Mouse (Mus musculus): ENCODE measurements around the gene Afap1l2. TPM values are rescaled to one million over a fixed set of nuclear protein-coding genes. Genes with fewer than 3 reads are reported as not detected.

The Afap1l2 gene
- total and polyA plus RNA-seq, 2 experiments from 2014 or later: 12.3 to 20.8 TPM

GRCm38 (mm10) chr19:57026501-57026900 is 18.5 kb upstream of the Afap1l2 start:
- Histone ChIP-seq H3K4me1 (ENCODE audit: insufficient read depth, low read length) (no peaks in the 10 kb centered on the region), H3K9me3 (ENCODE audit: low read length) (no peaks in the 10 kb centered on the region), H3K36me3 (ENCODE audit: insufficient read depth, low read length) (no peaks in the 10 kb centered on the region), H3K27me3 (ENCODE audit: insufficient read depth, low read length) (no peaks in the 10 kb centered on the region), H3K27ac (no peak overlapping the region), H3K4me3 (ENCODE audit: low read length) (no peak overlapping the region), H3K4me2 (ENCODE audit: low read depth, low read length) (no peak overlapping the region), H3K9ac (replicated peaks; ENCODE audit: low read length) (no peak overlapping the region)
- no peak for TF ChIP-seq CTCF (IDR thresholded peaks at IDR 0.05; ENCODE audit: low read depth)
- no peak for ATAC-seq
- no peak for DNase-seq (ENCODE audit: low spot score)
- WGBS: 77% methylated on average over 4 of the region's 4 CpGs

DNA sequence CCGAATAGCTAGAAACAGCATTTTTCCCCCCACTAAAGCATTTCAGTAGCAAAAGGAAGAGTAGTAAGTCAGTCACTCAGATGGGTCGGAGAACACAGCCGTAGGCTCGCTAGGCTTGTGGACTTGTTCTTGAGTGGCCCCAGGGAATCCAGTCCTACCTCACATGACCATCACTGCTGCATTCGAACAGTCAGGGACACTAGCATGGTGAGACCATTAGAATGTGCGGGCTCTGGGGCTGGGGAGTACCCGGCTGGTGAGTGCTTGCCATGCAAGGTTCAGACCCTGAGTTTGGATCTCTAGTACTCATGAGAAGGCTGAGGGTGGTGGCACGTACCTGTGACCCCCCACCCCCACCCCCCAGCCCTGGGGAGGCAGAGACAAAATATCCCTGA is 9.8 kb upstream of the Afap1l2 start:
- Histone ChIP-seq H3K36me3 (ENCODE audit: insufficient read depth, low read length) (no peaks in the 10 kb centered on the region), H3K9ac (replicated peaks; ENCODE audit: low read length) (no peak overlapping the region), H3K27me3 (ENCODE audit: insufficient read depth, low read length) (no peaks in the 10 kb centered on the region), H3K27ac (peak overlapping the region; percentile 32; the same call in 1 of the 2 replicates), H3K4me1 (ENCODE audit: insufficient read depth, low read length) (0 out of 2 replicates have a peak, but pooled peaks cover 8% of the 10 kb centered on the region), H3K9me3 (ENCODE audit: low read length) (no peaks in the 10 kb centered on the region), H3K4me2 (ENCODE audit: low read depth, low read length) (0 out of 2 replicates have a peak overlapping the region, but pooled peaks have one; percentile 16), H3K4me3 (ENCODE audit: low read length) (no peak overlapping the region)
- WGBS: 71% methylated on average over 8 of the region's 8 CpGs
- TF ChIP-seq CTCF (IDR thresholded peaks at IDR 0.05; ENCODE audit: low read depth): no peak
- DNase-seq (ENCODE audit: low spot score) (no peak), ATAC-seq (no peak)

DNA sequence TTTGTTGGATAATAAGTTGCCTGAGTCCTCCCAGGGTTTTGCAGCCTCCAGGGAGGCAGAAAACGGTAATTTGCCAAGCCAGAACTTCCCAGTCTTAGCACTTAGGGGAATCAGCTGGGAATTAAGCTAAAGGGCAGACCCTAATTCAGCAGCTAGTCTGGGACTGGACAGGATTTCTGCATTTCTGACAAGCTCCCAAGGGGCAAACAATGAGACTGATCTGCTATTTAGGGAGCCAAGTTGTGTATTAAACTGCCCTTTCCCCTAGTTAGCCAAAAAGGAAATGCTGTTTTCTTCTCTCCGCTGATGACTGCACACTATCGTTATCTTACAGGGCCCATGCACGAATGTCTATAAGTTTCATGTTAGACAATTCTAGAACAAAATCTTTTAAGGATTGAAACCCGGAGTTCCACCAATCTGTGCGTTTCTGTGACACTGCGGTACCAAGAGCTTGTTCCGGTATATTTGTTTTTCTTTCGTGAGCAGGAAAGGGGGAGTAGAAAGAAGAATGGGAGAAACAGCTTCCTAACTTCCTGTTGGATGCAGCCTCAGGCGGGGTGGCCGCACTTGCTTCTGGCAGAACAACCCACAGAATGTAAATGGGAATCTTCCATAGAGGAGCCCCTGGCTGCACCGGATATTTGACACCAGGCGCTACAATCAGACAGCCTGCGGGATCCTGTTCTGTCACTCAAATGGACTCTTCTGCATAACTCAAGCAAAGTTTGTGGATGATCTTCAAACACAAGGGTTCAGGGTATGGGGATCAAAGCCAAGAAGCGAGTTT is 9.2 kb upstream of the Afap1l2 start:
- 0 out of 2 replicates have a peak, but pooled peaks cover 8% of the 10 kb centered on the region for H3K4me1 ChIP-seq (ENCODE audit: insufficient read depth, low read length)
- 30% methylated on average over 15 of the region's 15 CpGs for WGBS
- no peak overlapping the region for H3K9ac ChIP-seq (replicated peaks; ENCODE audit: low read length)
- no peak overlapping the region for H3K4me3 ChIP-seq (ENCODE audit: low read length)
- H3K36me3 ChIP-seq (ENCODE audit: insufficient read depth, low read length): no peaks in the 10 kb centered on the region
- DNase-seq (ENCODE audit: low spot score) (no peak), ATAC-seq (peak; percentile 68)
- H3K9me3 ChIP-seq (ENCODE audit: low read length): no peaks in the 10 kb centered on the region
- H3K4me2 ChIP-seq (ENCODE audit: low read depth, low read length): peak overlapping the region; percentile 16; the same call in 1 of the 2 replicates
- H3K27me3 ChIP-seq (ENCODE audit: insufficient read depth, low read length): no peaks in the 10 kb centered on the region
- no peak for TF ChIP-seq CTCF (IDR thresholded peaks at IDR 0.05; ENCODE audit: low read depth)
- peak overlapping the region; percentile 32 for H3K27ac ChIP-seq

DNA sequence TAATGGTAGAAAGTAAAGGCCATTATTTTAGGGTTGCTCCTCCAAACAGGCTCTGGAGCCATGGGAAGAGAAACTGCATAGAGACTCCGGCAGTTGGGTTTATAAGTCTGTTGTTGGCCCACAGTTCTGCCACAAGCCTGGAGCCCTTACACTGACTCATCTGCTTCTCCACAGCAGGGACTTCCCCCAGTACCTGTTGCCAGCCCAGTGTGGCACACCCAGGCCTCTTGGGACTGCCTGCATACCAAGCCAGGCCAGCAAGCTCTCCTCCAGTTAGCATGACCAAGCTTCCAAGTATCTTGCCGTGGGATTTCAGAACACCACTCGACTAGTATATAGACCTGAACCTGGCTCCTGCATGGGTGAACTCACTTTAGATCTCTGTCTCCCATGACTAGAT is 6.8 kb upstream of the Afap1l2 start:
- no peak overlapping the region for H3K9ac ChIP-seq (replicated peaks; ENCODE audit: low read length)
- WGBS: 92% methylated on average over 3 of the region's 3 CpGs
- no peaks in the 10 kb centered on the region for H3K36me3 ChIP-seq (ENCODE audit: insufficient read depth, low read length)
- no peak overlapping the region for H3K4me3 ChIP-seq (ENCODE audit: low read length)
- no peaks in the 10 kb centered on the region for H3K9me3 ChIP-seq (ENCODE audit: low read length)
- TF ChIP-seq CTCF (IDR thresholded peaks at IDR 0.05; ENCODE audit: low read depth): no peak
- no peak overlapping the region for H3K4me2 ChIP-seq (ENCODE audit: low read depth, low read length)
- H3K27me3 ChIP-seq (ENCODE audit: insufficient read depth, low read length): no peaks in the 10 kb centered on the region
- no peak for ATAC-seq
- DNase-seq (ENCODE audit: low spot score): no peak
- H3K4me1 ChIP-seq (ENCODE audit: insufficient read depth, low read length): peaks cover 12% of the 10 kb centered on the region; the same call in 1 of the 2 replicates
- H3K27ac ChIP-seq: no peak overlapping the region

DNA sequence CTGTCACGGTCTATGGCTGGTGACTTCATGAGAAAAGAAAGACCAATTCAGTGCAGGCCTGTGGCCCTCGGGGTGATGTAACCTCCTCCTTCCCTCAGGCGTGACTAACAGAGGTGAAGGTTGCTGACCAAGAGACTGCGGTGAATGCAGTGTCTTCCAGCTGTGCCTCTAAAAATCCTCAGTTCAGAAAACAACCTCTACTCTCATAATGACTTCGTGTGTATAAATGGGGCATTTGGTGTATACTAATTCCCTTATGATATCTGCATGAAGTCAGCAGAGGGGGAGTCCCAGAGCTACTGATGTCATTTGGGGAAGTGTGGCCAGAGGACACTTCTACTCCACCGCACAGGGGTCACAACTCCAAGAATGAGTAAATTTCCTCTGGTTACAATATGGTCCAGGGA is 5.2 kb upstream of the Afap1l2 start:
- Histone ChIP-seq H3K27me3 (ENCODE audit: insufficient read depth, low read length) (peaks cover 4% of the 10 kb centered on the region), H3K27ac (no peak overlapping the region), H3K9me3 (ENCODE audit: low read length) (no peaks in the 10 kb centered on the region), H3K4me1 (ENCODE audit: insufficient read depth, low read length) (peaks cover 14% of the 10 kb centered on the region; the same call in 1 of the 2 replicates), H3K36me3 (ENCODE audit: insufficient read depth, low read length) (no peaks in the 10 kb centered on the region), H3K9ac (replicated peaks; ENCODE audit: low read length) (no peak overlapping the region), H3K4me2 (ENCODE audit: low read depth, low read length) (no peak overlapping the region), H3K4me3 (ENCODE audit: low read length) (no peak overlapping the region)
- DNase-seq (ENCODE audit: low spot score) (no peak), ATAC-seq (no peak)
- 42% methylated on average over 6 of the region's 6 CpGs for WGBS
- no peak for TF ChIP-seq CTCF (IDR thresholded peaks at IDR 0.05; ENCODE audit: low read depth)

DNA sequence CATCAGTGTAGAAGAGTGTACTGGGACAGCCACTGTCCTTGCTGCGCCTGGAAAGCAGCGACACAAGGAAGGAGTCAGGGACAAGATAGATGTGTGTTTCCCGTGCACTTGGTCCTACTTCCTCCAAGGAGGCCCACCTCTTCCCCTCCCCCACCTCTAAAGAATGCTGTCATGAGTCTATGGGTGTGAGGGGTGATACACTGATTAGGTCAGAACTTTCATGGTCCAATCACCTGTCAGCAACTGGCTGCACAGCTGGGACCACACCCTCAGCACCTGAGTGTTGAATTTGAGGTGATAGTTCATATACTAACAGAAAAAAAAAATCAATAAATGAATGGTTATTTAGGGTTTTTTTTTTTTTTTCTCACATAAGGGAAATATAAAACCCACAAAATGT is 4.0 kb upstream of the Afap1l2 start:
- Histone ChIP-seq H3K27me3 (ENCODE audit: insufficient read depth, low read length) (peaks cover 12% of the 10 kb centered on the region), H3K4me2 (ENCODE audit: low read depth, low read length) (no peak overlapping the region), H3K4me1 (ENCODE audit: insufficient read depth, low read length) (peaks cover 24% of the 10 kb centered on the region), H3K36me3 (ENCODE audit: insufficient read depth, low read length) (no peaks in the 10 kb centered on the region), H3K9me3 (ENCODE audit: low read length) (no peaks in the 10 kb centered on the region), H3K9ac (replicated peaks; ENCODE audit: low read length) (no peak overlapping the region), H3K4me3 (ENCODE audit: low read length) (no peak overlapping the region), H3K27ac (no peak overlapping the region)
- WGBS: 74% methylated on average over 3 of the region's 3 CpGs
- ATAC-seq (no peak), DNase-seq (ENCODE audit: low spot score) (no peak)
- TF ChIP-seq CTCF (IDR thresholded peaks at IDR 0.05; ENCODE audit: low read depth): no peak

DNA sequence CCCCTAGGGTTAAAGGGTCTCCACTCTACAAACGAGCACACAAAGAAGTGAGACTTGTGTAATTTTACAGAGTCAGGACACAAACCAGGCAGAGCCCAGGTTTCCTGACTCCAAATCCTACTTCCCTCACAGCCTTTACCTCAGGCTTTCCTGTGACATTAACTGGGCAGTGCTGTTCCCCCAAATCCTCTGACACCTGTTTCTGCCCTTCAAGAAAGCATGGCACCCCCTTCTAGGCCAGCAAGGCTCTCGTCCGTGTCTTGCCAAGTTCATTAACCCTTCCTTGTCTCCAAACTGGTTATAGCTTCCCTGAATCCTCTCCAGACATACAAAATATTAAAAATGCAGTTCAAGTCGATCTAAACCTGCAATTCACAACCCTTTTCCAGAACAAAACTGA is 2.0 kb upstream of the Afap1l2 start:
- Histone ChIP-seq H3K4me3 (ENCODE audit: low read length) (no peak overlapping the region), H3K27ac (no peak overlapping the region), H3K27me3 (ENCODE audit: insufficient read depth, low read length) (peaks cover 18% of the 10 kb centered on the region), H3K4me2 (ENCODE audit: low read depth, low read length) (no peak overlapping the region), H3K9ac (replicated peaks; ENCODE audit: low read length) (no peak overlapping the region), H3K9me3 (ENCODE audit: low read length) (no peaks in the 10 kb centered on the region), H3K4me1 (ENCODE audit: insufficient read depth, low read length) (peaks cover 21% of the 10 kb centered on the region), H3K36me3 (ENCODE audit: insufficient read depth, low read length) (no peaks in the 10 kb centered on the region)
- DNase-seq (ENCODE audit: low spot score) (no peak), ATAC-seq (no peak)
- TF ChIP-seq CTCF (IDR thresholded peaks at IDR 0.05; ENCODE audit: low read depth): no peak
- 28% methylated on average over 4 of the region's 4 CpGs for WGBS

All from hindbrain, postnatal 0 days (tissue).